Mouse (Mus musculus): ENCODE measurements around the gene Gm21411. TPM values are rescaled to one million over a fixed set of nuclear protein-coding genes. Genes with fewer than 3 reads are reported as not detected.
"Not testable (repeated sequence)": the region's sequence is repeated elsewhere in the genome, so short reads cannot be mapped to it uniquely, and the experiment has no call there.

Gene Gm21411
- not detected in 2 replicates for polyA plus RNA-seq (2014; fragmentation: Nextera tagmentation; extraction: Ambion mirVana)

GRCm38 (mm10) chr4:146909386-146910137 lies at the start of gene Gm21411:
Gm21411 (minus strand) TSS chr4:146909590.
- H3K9me3 ChIP-seq (ENCODE audit: control insufficient read depth, low read depth, low read length); H3K4me3 ChIP-seq (ENCODE audit: low read depth, low read length); H3K9ac ChIP-seq (replicated peaks; ENCODE audit: low read depth, low read length); H3K27ac ChIP-seq (ENCODE audit: low read length); H3K27me3 ChIP-seq (ENCODE audit: control insufficient read depth, insufficient read depth, low read length); H3K4me2 ChIP-seq (replicated peaks; ENCODE audit: low read depth, low read length); ATAC-seq (ENCODE audit: insufficient number of reproducible peaks, insufficient read depth, low FRiP score, low read depth); H3K36me3 ChIP-seq (ENCODE audit: control insufficient read depth, insufficient read depth, low read length); H3K4me1 ChIP-seq (ENCODE audit: control insufficient read depth, insufficient read depth, low read length): not testable (repeated sequence)
- WGBS, result 75% methylated on average over 9 of the region's 9 CpGs

- H3K27ac ChIP-seq (ENCODE audit: low read length); H3K36me3 ChIP-seq (ENCODE audit: control insufficient read depth, insufficient read depth, low read length); H3K4me2 ChIP-seq (replicated peaks; ENCODE audit: low read depth, low read length); H3K9me3 ChIP-seq (ENCODE audit: control insufficient read depth, low read depth, low read length); H3K4me3 ChIP-seq (ENCODE audit: low read depth, low read length); H3K27me3 ChIP-seq (ENCODE audit: control insufficient read depth, insufficient read depth, low read length); H3K4me1 ChIP-seq (ENCODE audit: control insufficient read depth, insufficient read depth, low read length); ATAC-seq (ENCODE audit: insufficient number of reproducible peaks, insufficient read depth, low FRiP score, low read depth); H3K9ac ChIP-seq (replicated peaks; ENCODE audit: low read depth, low read length): not testable (repeated sequence)
- 62% methylated on average over 32 of the region's 32 CpGs for WGBS
Measured at GRCm38 (mm10) chr4:146941691-146942090, 32.3 kb upstream of the Gm21411 start.

- Histone ChIP-seq H3K4me3 (ENCODE audit: low read depth, low read length) (peak overlapping the region; percentile 5), H3K9ac (replicated peaks; ENCODE audit: low read depth, low read length) (no peak overlapping the region), H3K9me3 (ENCODE audit: control insufficient read depth, low read depth, low read length) (peaks cover 10% of the 10 kb centered on the region; the same call in 1 of the 2 replicates), H3K27me3 (ENCODE audit: control insufficient read depth, insufficient read depth, low read length) (no peaks in the 10 kb centered on the region), H3K36me3 (ENCODE audit: control insufficient read depth, insufficient read depth, low read length) (no peaks in the 10 kb centered on the region), H3K4me1 (ENCODE audit: control insufficient read depth, insufficient read depth, low read length) (no peaks in the 10 kb centered on the region), H3K27ac (ENCODE audit: low read length) (no peak overlapping the region), H3K4me2 (replicated peaks; ENCODE audit: low read depth, low read length) (peak overlapping the region; percentile 21)
- WGBS, result 9% methylated on average over 75 of the region's 77 CpGs
- ATAC-seq (ENCODE audit: insufficient number of reproducible peaks, insufficient read depth, low FRiP score, low read depth), result no peak
Measured at GRCm38 (mm10) chr4:146932311-146933082, 23.1 kb upstream of the Gm21411 start.

- WGBS, result 83% methylated on average over 3 of the region's 3 CpGs
- no peak for ATAC-seq (ENCODE audit: insufficient number of reproducible peaks, insufficient read depth, low FRiP score, low read depth)
- no peaks in the 10 kb centered on the region; the same call in 1 of the 2 replicates for H3K9me3 ChIP-seq (ENCODE audit: control insufficient read depth, low read depth, low read length)
- no peak overlapping the region for H3K27ac ChIP-seq (ENCODE audit: low read length)
- H3K4me3 ChIP-seq (ENCODE audit: low read depth, low read length), result no peak overlapping the region
- no peaks in the 10 kb centered on the region for H3K27me3 ChIP-seq (ENCODE audit: control insufficient read depth, insufficient read depth, low read length)
- H3K4me2 ChIP-seq (replicated peaks; ENCODE audit: low read depth, low read length), result no peak overlapping the region
- no peaks in the 10 kb centered on the region for H3K36me3 ChIP-seq (ENCODE audit: control insufficient read depth, insufficient read depth, low read length)
- H3K4me1 ChIP-seq (ENCODE audit: control insufficient read depth, insufficient read depth, low read length), result no peaks in the 10 kb centered on the region
- no peak overlapping the region for H3K9ac ChIP-seq (replicated peaks; ENCODE audit: low read depth, low read length)
Measured at GRCm38 (mm10) chr4:146915196-146915595, 5.8 kb upstream of the Gm21411 start.

GRCm38 (mm10) chr4:146908131-146908530 lies 1.3 kb downstream of the Gm21411 start:
- 85% methylated on average over 1 of the region's 1 CpGs for WGBS

GRCm38 (mm10) chr4:146904782-146905181 lies 4.6 kb downstream of the Gm21411 start:
- 86% methylated on average over 2 of the region's 2 CpGs for WGBS
- not testable (repeated sequence) for ATAC-seq (ENCODE audit: insufficient number of reproducible peaks, insufficient read depth, low FRiP score, low read depth)

More at GRCm38 (mm10) chr4:146908131-146908530, 1.3 kb downstream of the Gm21411 start:
- H3K9me3 ChIP-seq (ENCODE audit: control insufficient read depth, low read depth, low read length); ATAC-seq (ENCODE audit: insufficient number of reproducible peaks, insufficient read depth, low FRiP score, low read depth); H3K36me3 ChIP-seq (ENCODE audit: control insufficient read depth, insufficient read depth, low read length); H3K27me3 ChIP-seq (ENCODE audit: control insufficient read depth, insufficient read depth, low read length); H3K4me3 ChIP-seq (ENCODE audit: low read depth, low read length); H3K4me1 ChIP-seq (ENCODE audit: control insufficient read depth, insufficient read depth, low read length); H3K4me2 ChIP-seq (replicated peaks; ENCODE audit: low read depth, low read length); H3K9ac ChIP-seq (replicated peaks; ENCODE audit: low read depth, low read length); H3K27ac ChIP-seq (ENCODE audit: low read length): not testable (repeated sequence)

GRCm38 (mm10) chr4:146903126-146903525 lies 6.3 kb downstream of the Gm21411 start:
- H3K27me3 ChIP-seq (ENCODE audit: control insufficient read depth, insufficient read depth, low read length); H3K4me2 ChIP-seq (replicated peaks; ENCODE audit: low read depth, low read length); H3K4me1 ChIP-seq (ENCODE audit: control insufficient read depth, insufficient read depth, low read length); H3K36me3 ChIP-seq (ENCODE audit: control insufficient read depth, insufficient read depth, low read length); H3K27ac ChIP-seq (ENCODE audit: low read length); ATAC-seq (ENCODE audit: insufficient number of reproducible peaks, insufficient read depth, low FRiP score, low read depth); H3K9me3 ChIP-seq (ENCODE audit: control insufficient read depth, low read depth, low read length); H3K9ac ChIP-seq (replicated peaks; ENCODE audit: low read depth, low read length); H3K4me3 ChIP-seq (ENCODE audit: low read depth, low read length): not testable (repeated sequence)
- WGBS, result 54% methylated on average over 3 of the region's 3 CpGs

More at GRCm38 (mm10) chr4:146904782-146905181, 4.6 kb downstream of the Gm21411 start:
- not testable (repeated sequence) for H3K27ac ChIP-seq (ENCODE audit: low read length); H3K9ac ChIP-seq (replicated peaks; ENCODE audit: low read depth, low read length); H3K27me3 ChIP-seq (ENCODE audit: control insufficient read depth, insufficient read depth, low read length); H3K9me3 ChIP-seq (ENCODE audit: control insufficient read depth, low read depth, low read length); H3K36me3 ChIP-seq (ENCODE audit: control insufficient read depth, insufficient read depth, low read length); H3K4me1 ChIP-seq (ENCODE audit: control insufficient read depth, insufficient read depth, low read length); H3K4me2 ChIP-seq (replicated peaks; ENCODE audit: low read depth, low read length); H3K4me3 ChIP-seq (ENCODE audit: low read depth, low read length)

All from stomach, embryonic 14.5 days (tissue).